Mouse (Mus musculus) myocyte (in vitro differentiated cells): ENCODE measurements at regions not wholly inside any gene's neighbourhood (a gene's known extent, or its start where the extent isn't known, plus 50 kb on each side); places are given as distances from the start of the nearest gene placed in this dataset.

Source experiments
- H3K27me3 ChIP-seq: one replicate; pipeline ENCODE4 v1.6.1; 2011; ENCODE audit not compliant: control insufficient read depth, insufficient read depth, insufficient read length
- H3K36me3 ChIP-seq: one replicate; pipeline ENCODE4 v1.6.1; 2011; ENCODE audit not compliant: control insufficient read depth, insufficient read depth
- H3K4me2 ChIP-seq: one replicate; pipeline ENCODE4 v1.6.1; 2011; ENCODE audit warnings: low read depth, control low read depth
- H3K4me3 ChIP-seq: one replicate; pipeline ENCODE4 v1.5.1; 2011; ENCODE audit warnings: mild to moderate bottlenecking, control low read depth, moderate library complexity
- H3K79me2 ChIP-seq: one replicate; pipeline ENCODE4 v1.6.1; 2011; ENCODE audit not compliant: control insufficient read depth, insufficient read depth
- H3ac ChIP-seq: one replicate; pipeline ENCODE4 v1.6.1; 2011; ENCODE audit not compliant: control insufficient read depth, insufficient read length
- CEBPB ChIP-seq: IDR thresholded peaks from 2 replicates; pipeline ENCODE4 v1.6.1; 2011; ENCODE audit warnings: mild to moderate bottlenecking, moderate library complexity; ENCODE audit not compliant: poor library complexity, insufficient read depth, severe bottlenecking
- E2F4 ChIP-seq: IDR thresholded peaks from one replicate; pipeline ENCODE4 v1.6.1; 2011; ENCODE audit warnings: mild to moderate bottlenecking, control low read depth, moderate library complexity; ENCODE audit not compliant: insufficient read depth
- MAX ChIP-seq: IDR thresholded peaks from one replicate; pipeline ENCODE4 v1.6.1; 2011; ENCODE audit warnings: low read depth, mild to moderate bottlenecking, control low read depth
- MYOD1 ChIP-seq, 3 experiments: IDR thresholded peaks; one replicate each; pipeline ENCODE4 v1.6.1; 2011; ENCODE audit warnings: control low read depth in 2 of 3, low read depth in 2 of 3, mild to moderate bottlenecking in 2 of 3, moderate library complexity in 1 of 3; ENCODE audit not compliant: insufficient read length in 2 of 3, control insufficient read depth in 1 of 3
- MYOG ChIP-seq, 3 experiments: IDR thresholded peaks; one replicate each; pipeline ENCODE4 v1.6.1; 2011; ENCODE audit warnings: control low read depth in 2 of 3, low read depth in 2 of 3, mild to moderate bottlenecking in 2 of 3; ENCODE audit not compliant: insufficient read length in 2 of 3, control insufficient read depth in 1 of 3, insufficient read depth in 1 of 3
- POLR2A ChIP-seq: IDR thresholded peaks from one replicate; pipeline ENCODE4 v1.6.1; 2011; ENCODE audit warnings: low read depth, mild to moderate bottlenecking, control low read depth, moderate library complexity; ENCODE audit not compliant: insufficient read length
- POLR2AphosphoS2 ChIP-seq: IDR thresholded peaks from one replicate; pipeline ENCODE4 v1.6.1; 2011; ENCODE audit warnings: low read depth, control low read depth; ENCODE audit not compliant: insufficient read length
- REST ChIP-seq: IDR thresholded peaks from one replicate; pipeline ENCODE4 v1.6.1; 2011; ENCODE audit warnings: mild to moderate bottlenecking, control low read depth, moderate library complexity; ENCODE audit not compliant: insufficient read depth, insufficient read length
- SRF ChIP-seq: IDR thresholded peaks from one replicate; pipeline ENCODE4 v1.6.1; 2011; ENCODE audit warnings: low read depth; ENCODE audit not compliant: control insufficient read depth, insufficient read length
- TCF12 ChIP-seq: IDR thresholded peaks from one replicate; pipeline ENCODE4 v1.6.1; 2011; ENCODE audit warnings: mild to moderate bottlenecking, control low read depth; ENCODE audit not compliant: poor library complexity, insufficient read depth, severe bottlenecking
- TCF3 ChIP-seq: IDR thresholded peaks from one replicate; pipeline ENCODE4 v1.6.1; 2011; ENCODE audit warnings: low read depth, control low read depth; ENCODE audit not compliant: insufficient read length
- USF1 ChIP-seq: IDR thresholded peaks from one replicate; pipeline ENCODE4 v1.6.1; 2011; ENCODE audit warnings: low read depth, mild to moderate bottlenecking, control low read depth, moderate library complexity

- Histone ChIP-seq H3K4me2 (no peak overlapping the region), H3ac (no peak overlapping the region), H3K4me3 (no peak overlapping the region), H3K79me2 (no peaks in the 10 kb centered on the region), H3K36me3 (no peaks in the 10 kb centered on the region), H3K27me3 (no peaks in the 10 kb centered on the region)
- TF ChIP-seq MYOG (IDR thresholded peaks at IDR 0.05; ENCODE audit: control insufficient read depth in 1 of 3, insufficient read depth in 1 of 3, insufficient read length in 2 of 3, low read depth in 2 of 3) (no peak), CEBPB (no peak), REST (no peak), POLR2AphosphoS2 (no peak), SRF (no peak), MYOD1 (IDR thresholded peaks at IDR 0.05; ENCODE audit: control insufficient read depth in 1 of 3, insufficient read length in 2 of 3, low read depth in 2 of 3) (no peak), MAX (no peak), TCF3 (no peak), E2F4 (no peak), TCF12 (no peak), POLR2A (no peak)
Measured at GRCm38 (mm10) chr15:37067326-37067725, 59.8 kb upstream of the Zfp706 start.

DNA sequence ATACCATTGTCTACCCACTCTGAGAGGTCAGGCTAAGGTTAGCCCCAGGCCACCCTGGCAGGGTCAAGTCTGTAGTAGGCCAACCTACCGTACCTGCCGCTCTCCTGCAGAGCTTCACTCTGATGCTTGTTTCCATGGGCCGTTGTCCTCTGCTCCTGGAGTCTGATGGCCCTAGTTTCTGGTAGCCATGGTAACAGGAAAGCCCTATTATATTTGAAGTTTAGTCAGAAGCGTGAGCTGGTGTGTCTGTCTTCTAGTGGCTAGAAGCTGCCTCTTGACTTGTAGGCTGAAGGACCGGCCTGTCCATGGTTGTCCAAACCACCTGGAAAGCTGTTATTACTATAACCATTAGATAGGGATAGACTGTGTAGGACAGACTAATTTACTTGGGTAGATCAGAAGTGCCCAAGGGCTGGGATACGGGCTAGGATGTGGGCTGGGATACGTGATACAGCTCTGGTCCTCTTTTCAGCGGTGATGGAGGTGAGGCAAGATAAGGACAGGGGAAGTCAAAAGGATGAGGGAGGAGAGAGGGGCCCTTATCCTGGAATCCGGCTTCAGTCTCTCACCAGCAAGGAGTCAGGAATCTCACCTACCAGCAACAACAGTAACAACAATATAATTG, 58.5 kb upstream of the Zfp706 start:
- TF ChIP-seq E2F4 (no peak), POLR2AphosphoS2 (no peak), SRF (no peak), REST (no peak), TCF12 (no peak), MAX (no peak), MYOG (IDR thresholded peaks at IDR 0.05; ENCODE audit: control insufficient read depth in 1 of 3, insufficient read depth in 1 of 3, insufficient read length in 2 of 3, low read depth in 2 of 3) (no peak), TCF3 (no peak), CEBPB (no peak), USF1 (no peak), POLR2A (no peak), MYOD1 (IDR thresholded peaks at IDR 0.05; ENCODE audit: control insufficient read depth in 1 of 3, insufficient read length in 2 of 3, low read depth in 2 of 3) (no peak)
- Histone ChIP-seq H3ac (no peak overlapping the region), H3K4me3 (no peak overlapping the region), H3K4me2 (no peak overlapping the region), H3K27me3 (no peaks in the 10 kb centered on the region), H3K36me3 (no peaks in the 10 kb centered on the region), H3K79me2 (no peaks in the 10 kb centered on the region)

DNA sequence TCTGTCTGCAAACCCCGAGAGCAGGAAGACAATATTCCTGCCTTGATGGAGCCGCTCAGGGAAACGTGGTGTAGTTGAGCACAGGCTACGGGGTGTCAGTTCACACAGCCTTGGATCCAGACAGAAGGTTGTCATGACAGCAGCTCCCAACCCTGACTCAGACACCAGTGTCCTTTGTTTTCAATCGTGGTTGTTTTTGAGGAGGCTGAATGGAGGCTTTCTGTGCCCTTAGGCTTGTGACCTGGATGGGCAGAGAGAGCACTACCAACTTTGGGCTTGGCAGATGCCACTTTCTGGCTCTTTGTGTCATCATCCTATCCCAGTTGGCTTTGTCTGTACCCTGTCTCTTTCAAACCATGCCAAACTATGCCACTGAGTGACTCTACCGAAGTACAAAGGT, 57.8 kb upstream of the Zfp706 start:
- no peaks in the 10 kb centered on the region for H3K27me3 ChIP-seq
- no peak overlapping the region for H3ac ChIP-seq
- H3K4me2 ChIP-seq: no peak overlapping the region
- no peaks in the 10 kb centered on the region for H3K79me2 ChIP-seq
- TF ChIP-seq POLR2A (no peak), MAX (no peak), CEBPB (no peak), TCF3 (no peak), MYOD1 (IDR thresholded peaks at IDR 0.05; ENCODE audit: control insufficient read depth in 1 of 3, insufficient read length in 2 of 3, low read depth in 2 of 3) (no peak), E2F4 (no peak), SRF (no peak), POLR2AphosphoS2 (no peak), TCF12 (no peak), USF1 (no peak)
- H3K36me3 ChIP-seq: no peaks in the 10 kb centered on the region
- no peak overlapping the region for H3K4me3 ChIP-seq

GRCm38 (mm10) chr15:37063781-37064383, 56.3 kb upstream of the Zfp706 start:
- H3ac ChIP-seq: no peak overlapping the region
- no peaks in the 10 kb centered on the region for H3K27me3 ChIP-seq
- TF ChIP-seq CEBPB (no peak), MAX (no peak), E2F4 (no peak), POLR2AphosphoS2 (no peak), TCF3 (no peak), TCF12 (no peak), MYOG (IDR thresholded peaks at IDR 0.05; ENCODE audit: control insufficient read depth in 1 of 3, insufficient read depth in 1 of 3, insufficient read length in 2 of 3, low read depth in 2 of 3) (no peak), MYOD1 (IDR thresholded peaks at IDR 0.05; ENCODE audit: control insufficient read depth in 1 of 3, insufficient read length in 2 of 3, low read depth in 2 of 3) (no peak), POLR2A (no peak), SRF (no peak), REST (no peak), USF1 (no peak)
- no peak overlapping the region for H3K4me2 ChIP-seq
- no peaks in the 10 kb centered on the region for H3K79me2 ChIP-seq
- no peaks in the 10 kb centered on the region for H3K36me3 ChIP-seq
- H3K4me3 ChIP-seq: no peak overlapping the region
